Mouse (Mus musculus): Measurements from ENCODE around the gene 1700003F12Rik. TPM values are rescaled to one million over a fixed set of nuclear protein-coding genes. Genes with fewer than 3 reads are reported as not detected.
A peak's percentile ranks its signal among the peaks of the same experiment; 100 is the strongest.

Gene 1700003F12Rik
- polyA plus RNA-seq, 1 experiment from 2014 or later: 1.8 TPM

- Histone ChIP-seq H3K9ac (ENCODE audit: low read depth, low read length) (peak within 1 kb of the TSS; percentile 21; the same call in 1 of the 2 replicates), H3K27me3 (replicated peaks; ENCODE audit: control insufficient read depth, insufficient read depth, low read length) (peaks cover 35% of the 10 kb centered on the region), H3K27ac (ENCODE audit: low read depth, low read length) (no peak within 1 kb of the TSS), H3K36me3 (ENCODE audit: control insufficient read depth, insufficient read depth, low read length) (no peaks in the 10 kb centered on the region), H3K4me2 (peak within 1 kb of the TSS; percentile 55), H3K4me3 (ENCODE audit: low read depth, low read length) (peak within 1 kb of the TSS; percentile 25), H3K9me3 (ENCODE audit: control insufficient read depth, low read length) (no peaks in the 10 kb centered on the region), H3K4me1 (replicated peaks; ENCODE audit: control insufficient read depth, insufficient read depth, low read length) (peaks cover 23% of the 10 kb centered on the region)
- ATAC-seq (replicated peaks; ENCODE audit: low FRiP score) (no peak), DNase-seq (ENCODE audit: low spot score) (no peak)
- 72% methylated on average over 4 of the region's 4 CpGs for WGBS
These were observed 4.6 kb downstream of the 1700003F12Rik start, which contains the start of gene Actl10 for GRCm38 (mm10) chr2:154551476-154551875. Gene Actl10 (plus strand): TSS chr2:154551776.

GRCm38 (mm10) chr2:154551927-154552326, 5.0 kb downstream of the 1700003F12Rik start:
- peaks cover 35% of the 10 kb centered on the region for H3K27me3 ChIP-seq (replicated peaks; ENCODE audit: control insufficient read depth, insufficient read depth, low read length)
- peak overlapping the region; percentile 25 for H3K4me3 ChIP-seq (ENCODE audit: low read depth, low read length)
- H3K9ac ChIP-seq (ENCODE audit: low read depth, low read length): peak overlapping the region; percentile 21; the same call in 1 of the 2 replicates
- ATAC-seq (replicated peaks; ENCODE audit: low FRiP score): peak; percentile 32; the same call in 1 of the 2 replicates
- peak overlapping the region; percentile 55 for H3K4me2 ChIP-seq
- H3K9me3 ChIP-seq (ENCODE audit: control insufficient read depth, low read length): no peaks in the 10 kb centered on the region
- peaks cover 23% of the 10 kb centered on the region for H3K4me1 ChIP-seq (replicated peaks; ENCODE audit: control insufficient read depth, insufficient read depth, low read length)
- no peaks in the 10 kb centered on the region for H3K36me3 ChIP-seq (ENCODE audit: control insufficient read depth, insufficient read depth, low read length)
- WGBS: 27% methylated on average over 21 of the region's 21 CpGs
- no peak overlapping the region for H3K27ac ChIP-seq (ENCODE audit: low read depth, low read length)
- DNase-seq (ENCODE audit: low spot score): no peak

GRCm38 (mm10) chr2:154552424-154552907, 5.6 kb downstream of the 1700003F12Rik start:
- ATAC-seq (replicated peaks; ENCODE audit: low FRiP score): peak; percentile 40
- Histone ChIP-seq H3K27me3 (replicated peaks; ENCODE audit: control insufficient read depth, insufficient read depth, low read length) (peaks cover 35% of the 10 kb centered on the region), H3K27ac (ENCODE audit: low read depth, low read length) (no peak overlapping the region), H3K4me1 (replicated peaks; ENCODE audit: control insufficient read depth, insufficient read depth, low read length) (peaks cover 27% of the 10 kb centered on the region), H3K36me3 (ENCODE audit: control insufficient read depth, insufficient read depth, low read length) (no peaks in the 10 kb centered on the region), H3K4me2 (peak overlapping the region; percentile 55), H3K9ac (ENCODE audit: low read depth, low read length) (peak overlapping the region; percentile 21; the same call in 1 of the 2 replicates), H3K9me3 (ENCODE audit: control insufficient read depth, low read length) (no peaks in the 10 kb centered on the region), H3K4me3 (ENCODE audit: low read depth, low read length) (peak overlapping the region; percentile 25)
- DNase-seq (ENCODE audit: low spot score): peak; percentile 56
- WGBS: 20% methylated on average over 27 of the region's 27 CpGs

- peaks cover 30% of the 10 kb centered on the region for H3K4me1 ChIP-seq (replicated peaks; ENCODE audit: control insufficient read depth, insufficient read depth, low read length)
- no peak for DNase-seq (ENCODE audit: low spot score)
- ATAC-seq (replicated peaks; ENCODE audit: low FRiP score): no peak
- no peaks in the 10 kb centered on the region for H3K9me3 ChIP-seq (ENCODE audit: control insufficient read depth, low read length)
- peaks cover 25% of the 10 kb centered on the region for H3K27me3 ChIP-seq (replicated peaks; ENCODE audit: control insufficient read depth, insufficient read depth, low read length)
- H3K36me3 ChIP-seq (ENCODE audit: control insufficient read depth, insufficient read depth, low read length): no peaks in the 10 kb centered on the region
- H3K4me2 ChIP-seq: no peak overlapping the region
- no peak overlapping the region for H3K27ac ChIP-seq (ENCODE audit: low read depth, low read length)
- H3K4me3 ChIP-seq (ENCODE audit: low read depth, low read length): no peak overlapping the region
- 96% methylated on average over 6 of the region's 6 CpGs for WGBS
- no peak overlapping the region for H3K9ac ChIP-seq (ENCODE audit: low read depth, low read length)
These were observed 8.3 kb downstream of the 1700003F12Rik start for GRCm38 (mm10) chr2:154555235-154555634.

- H3K9me3 ChIP-seq (ENCODE audit: control insufficient read depth, low read length): no peaks in the 10 kb centered on the region
- peaks cover 6% of the 10 kb centered on the region for H3K27me3 ChIP-seq (replicated peaks; ENCODE audit: control insufficient read depth, insufficient read depth, low read length)
- H3K4me3 ChIP-seq (ENCODE audit: low read depth, low read length): no peak overlapping the region
- ATAC-seq (replicated peaks; ENCODE audit: low FRiP score) (no peak), DNase-seq (ENCODE audit: low spot score) (no peak)
- H3K4me1 ChIP-seq (replicated peaks; ENCODE audit: control insufficient read depth, insufficient read depth, low read length): peaks cover 24% of the 10 kb centered on the region
- 52% methylated on average over 5 of the region's 5 CpGs for WGBS
- H3K27ac ChIP-seq (ENCODE audit: low read depth, low read length): no peak overlapping the region
- peaks cover 5% of the 10 kb centered on the region; the same call in 1 of the 2 replicates for H3K36me3 ChIP-seq (ENCODE audit: control insufficient read depth, insufficient read depth, low read length)
- H3K9ac ChIP-seq (ENCODE audit: low read depth, low read length): no peak overlapping the region
- H3K4me2 ChIP-seq: no peak overlapping the region
These were observed 10.4 kb downstream of the 1700003F12Rik start for GRCm38 (mm10) chr2:154557184-154557832.

GRCm38 (mm10) chr2:154558264-154559039, 11.6 kb downstream of the 1700003F12Rik start, which contains the start of gene Necab3:
Gene Necab3 (minus strand): TSS chr2:154558890.
- 3% methylated on average over 34 of the region's 34 CpGs for WGBS
- peak; percentile 77 for ATAC-seq (replicated peaks; ENCODE audit: low FRiP score)
- Histone ChIP-seq H3K27me3 (replicated peaks; ENCODE audit: control insufficient read depth, insufficient read depth, low read length) (0 out of 2 replicates have a peak, but pooled peaks cover 2% of the 10 kb centered on the region), H3K9me3 (ENCODE audit: control insufficient read depth, low read length) (no peaks in the 10 kb centered on the region), H3K4me3 (ENCODE audit: low read depth, low read length) (peak within 1 kb of the TSS; percentile 43), H3K36me3 (ENCODE audit: control insufficient read depth, insufficient read depth, low read length) (peaks cover 13% of the 10 kb centered on the region; the same call in 1 of the 2 replicates), H3K27ac (ENCODE audit: low read depth, low read length) (peak within 1 kb of the TSS; percentile 25; the same call in 1 of the 2 replicates), H3K4me2 (peak within 1 kb of the TSS; percentile 91), H3K9ac (ENCODE audit: low read depth, low read length) (peak within 1 kb of the TSS; percentile 54), H3K4me1 (replicated peaks; ENCODE audit: control insufficient read depth, insufficient read depth, low read length) (peaks cover 17% of the 10 kb centered on the region)
- peak; percentile 56 for DNase-seq (ENCODE audit: low spot score)

- ATAC-seq (replicated peaks; ENCODE audit: low FRiP score) (no peak), DNase-seq (ENCODE audit: low spot score) (no peak)
- H3K4me1 ChIP-seq (replicated peaks; ENCODE audit: control insufficient read depth, insufficient read depth, low read length): peaks cover 29% of the 10 kb centered on the region
- no peak overlapping the region for H3K9ac ChIP-seq (ENCODE audit: low read depth, low read length)
- no peak overlapping the region for H3K27ac ChIP-seq (ENCODE audit: low read depth, low read length)
- H3K4me3 ChIP-seq (ENCODE audit: low read depth, low read length): no peak overlapping the region
- no peaks in the 10 kb centered on the region for H3K27me3 ChIP-seq (replicated peaks; ENCODE audit: control insufficient read depth, insufficient read depth, low read length)
- WGBS: 91% methylated on average over 22 of the region's 22 CpGs
- H3K36me3 ChIP-seq (ENCODE audit: control insufficient read depth, insufficient read depth, low read length): peaks cover 20% of the 10 kb centered on the region; the same call in 1 of the 2 replicates
- no peak overlapping the region for H3K4me2 ChIP-seq
- no peaks in the 10 kb centered on the region for H3K9me3 ChIP-seq (ENCODE audit: control insufficient read depth, low read length)
These were observed 16.8 kb downstream of the 1700003F12Rik start for GRCm38 (mm10) chr2:154563612-154564170.

- DNase-seq (ENCODE audit: low spot score): no peak
- H3K36me3 ChIP-seq (ENCODE audit: control insufficient read depth, insufficient read depth, low read length): peaks cover 20% of the 10 kb centered on the region; the same call in 1 of the 2 replicates
- H3K9ac ChIP-seq (ENCODE audit: low read depth, low read length): no peak overlapping the region
- H3K27me3 ChIP-seq (replicated peaks; ENCODE audit: control insufficient read depth, insufficient read depth, low read length): no peaks in the 10 kb centered on the region
- ATAC-seq (replicated peaks; ENCODE audit: low FRiP score): no peak
- 85% methylated on average over 3 of the region's 3 CpGs for whole genome bisulfite sequencing
- H3K9me3 ChIP-seq (ENCODE audit: control insufficient read depth, low read length): no peaks in the 10 kb centered on the region
- H3K4me1 ChIP-seq (replicated peaks; ENCODE audit: control insufficient read depth, insufficient read depth, low read length): peaks cover 29% of the 10 kb centered on the region
- no peak overlapping the region for H3K4me3 ChIP-seq (ENCODE audit: low read depth, low read length)
- H3K27ac ChIP-seq (ENCODE audit: low read depth, low read length): no peak overlapping the region
- H3K4me2 ChIP-seq: no peak overlapping the region
These were observed 18.7 kb downstream of the 1700003F12Rik start for GRCm38 (mm10) chr2:154565562-154565961.

Data from liver, embryonic 11.5 days (tissue).